Mouse (Mus musculus) small intestine, adult 10 weeks (tissue): ENCODE measurements around the gene Nkx6-1. TPM values are rescaled to one million over a fixed set of nuclear protein-coding genes. Genes with fewer than 3 reads are reported as not detected.

Experiments used
- polyA plus RNA-seq: library from polyadenylated mRNA; stranded (reverse); fragments of 350-450 nt; fragmentation: Illumina TruSeq; extraction: RNeasy Lipid Tissue Mini Kit (QIAGEN cat#74804); gene quantifications from one replicate; pipeline ENCODE4 v1.2.3, GENCODE M21; 2014; ENCODE audit warnings: low replicate concordance

The Nkx6-1 gene
- not detected for polyA plus RNA-seq

GRCm38 (mm10) chr5:101664945-101665615 lies at the start of gene Nkx6-1:
TSS of gene Nkx6-1 (minus strand) at chr5:101664996.

Other genes with a start within 250 kb of the Nkx6-1 start
- gene Cds1, start 100.1 kb upstream of the Nkx6-1 start, polyA plus RNA-seq, result 78.0 TPM